Mouse (Mus musculus) heart, postnatal 10 days (tissue): ENCODE data around the gene Eef1g. TPM values are rescaled to one million over a fixed set of nuclear protein-coding genes. Genes with fewer than 3 reads are reported as not detected.

Source experiments
- DNase-seq, 2 experiments: peaks; one replicate each; pipeline ENCODE4 v3.0.0; 2021
- intact Hi-C: fragments of 180-260 bp; cut with DNase I; formaldehyde crosslinking; loops from one replicate; pipeline ENCODE4 v1.15.1; 2025
- total RNA-seq, 2 experiments: library from RNA; stranded (reverse); gene quantifications; 2 replicates each; pipeline ENCODE4 v1.2.3; 2021

Eef1g gene
- total RNA-seq, 2 experiments from 2014 or later = 283 to 289 TPM

DNA sequence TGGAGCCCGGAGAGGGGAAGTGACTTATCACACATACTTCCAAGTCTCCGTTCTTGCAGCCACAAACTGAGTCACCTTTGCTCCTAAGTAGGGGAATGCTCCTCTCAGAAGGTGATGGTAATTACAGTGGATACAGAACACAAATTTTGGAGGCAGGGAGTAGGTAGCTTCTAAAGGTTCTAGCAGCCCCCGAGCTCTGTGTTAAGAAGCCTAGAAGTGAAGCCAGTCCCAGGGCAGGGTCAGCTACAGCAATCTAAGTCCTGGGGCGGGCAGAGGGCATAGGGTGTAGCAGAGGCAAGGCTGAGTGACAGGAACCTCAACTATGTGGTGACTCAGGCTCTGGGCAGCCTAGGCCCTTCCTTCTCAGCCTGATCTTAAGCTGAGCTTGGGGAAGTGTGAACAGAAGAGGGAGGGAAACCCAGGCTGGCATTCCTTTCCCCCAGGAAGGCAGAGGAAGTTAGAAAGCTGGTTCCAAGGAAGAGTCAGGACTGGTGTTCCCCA is 16.4 kb downstream of the Eef1g start:
- DNase-seq = peak; percentile 38 to 46
- intact Hi-C loops = no loop called here

DNA sequence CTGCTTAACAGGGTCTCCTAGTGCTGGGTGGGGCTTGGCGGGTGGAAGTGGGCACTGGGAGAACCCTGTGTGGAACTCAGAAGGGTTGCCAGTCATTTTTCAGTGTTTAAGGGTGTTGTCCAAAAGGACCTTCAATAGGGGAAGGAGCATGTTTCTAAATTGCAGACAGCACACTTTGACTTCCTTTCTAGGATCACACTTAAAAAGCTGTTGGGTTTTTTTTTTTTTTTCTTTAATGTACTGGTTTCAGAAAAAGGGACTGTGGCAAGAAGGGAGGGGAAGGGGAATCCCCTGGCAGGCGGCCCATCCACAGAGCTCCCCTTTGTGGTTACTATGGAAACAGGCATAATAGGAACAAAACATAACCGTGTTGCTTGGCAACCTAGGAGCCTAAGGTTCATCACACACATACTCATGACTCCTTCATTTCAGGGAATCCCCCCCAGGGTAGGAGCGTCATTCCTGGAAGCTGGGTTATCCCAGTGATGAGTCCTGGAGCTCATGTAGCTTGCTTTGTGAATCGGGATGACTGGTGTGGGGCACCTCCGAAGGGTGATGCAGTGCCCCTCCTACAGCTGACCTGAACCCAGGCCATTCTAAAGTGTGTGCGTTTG is 17.5 kb downstream of the Eef1g start:
- DNase-seq = peak; percentile 75 to 79
- intact Hi-C loops = no loop called here

DNA sequence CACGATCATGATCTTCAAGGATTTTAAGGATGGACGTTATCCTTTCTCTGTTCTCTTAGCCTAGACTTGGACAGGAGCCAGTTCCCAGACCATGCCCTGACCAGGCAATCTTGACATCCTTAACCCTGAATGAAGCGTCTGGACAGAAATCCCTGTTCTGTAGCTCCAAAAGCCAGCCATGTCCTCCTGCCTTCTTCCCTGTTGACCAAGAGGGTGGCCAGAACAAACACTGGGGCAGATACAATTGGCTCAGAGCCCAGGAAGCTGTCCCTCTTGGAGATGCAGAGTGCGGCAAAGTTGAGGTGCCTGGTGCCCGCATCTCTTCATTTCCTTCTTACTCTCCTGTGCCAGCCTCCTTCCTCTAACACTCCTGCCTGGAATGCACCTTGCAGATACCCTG is 19.1 kb downstream of the Eef1g start:
- intact Hi-C loops = no loop called here
- DNase-seq = no peak

DNA sequence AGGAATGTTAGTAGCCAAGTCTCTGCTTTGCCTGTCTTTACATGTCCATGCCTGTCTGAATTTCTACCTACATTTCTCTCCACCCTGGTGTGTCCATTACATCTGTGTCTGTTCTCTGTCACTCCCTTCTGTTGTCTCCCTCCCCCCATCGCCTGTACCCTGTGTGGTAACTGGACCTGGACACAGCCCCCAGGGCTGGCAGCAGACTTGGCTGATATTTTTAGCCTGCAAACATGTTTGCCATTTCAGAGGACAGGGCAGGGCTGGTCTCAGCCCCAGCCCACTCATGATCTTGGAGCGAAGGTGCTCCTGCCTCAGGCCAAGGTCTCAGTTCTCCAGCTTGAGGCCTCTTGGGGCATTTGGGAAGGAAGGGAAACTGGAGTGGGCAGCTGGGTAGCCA is 21.0 kb downstream of the Eef1g start:
- peak; percentile 81 to 82 for DNase-seq
- intact Hi-C loops = no loop called here

DNA sequence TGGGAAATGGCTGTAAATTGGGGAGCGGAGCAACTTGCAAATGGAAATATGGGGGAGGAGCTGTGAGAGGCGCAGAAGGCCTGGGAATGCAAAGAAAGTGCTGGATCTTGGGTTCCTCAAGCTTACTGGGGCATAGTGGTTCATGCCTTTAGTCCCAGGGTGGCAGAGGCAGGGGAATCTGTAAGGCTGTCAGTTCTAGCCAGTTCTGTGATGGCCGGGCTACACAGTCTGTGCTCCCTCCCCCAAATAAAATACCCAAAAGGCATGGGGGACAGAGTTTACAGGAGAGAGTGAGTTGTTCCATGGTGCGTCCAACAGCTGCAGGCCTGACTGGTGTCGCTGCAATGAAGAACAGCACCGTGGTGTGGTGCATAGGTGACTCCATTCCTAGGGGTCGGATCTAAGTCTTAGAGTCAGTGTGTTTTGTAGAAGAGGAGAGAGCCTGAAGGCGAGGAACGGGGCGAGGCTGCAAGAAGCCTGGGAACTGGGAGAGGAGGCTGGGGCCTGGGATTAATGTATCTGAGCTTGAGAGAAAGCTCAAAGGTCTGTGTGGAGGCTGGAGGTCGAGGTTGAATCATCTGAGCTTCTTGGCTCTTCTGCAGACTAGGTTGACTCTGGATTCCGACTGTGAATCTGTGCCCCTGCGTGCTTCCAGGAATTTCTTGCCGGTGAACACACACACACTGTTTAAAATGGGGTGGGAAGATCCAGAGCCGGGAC is 21.7 kb downstream of the Eef1g start:
- intact Hi-C loops = no loop called here
- DNase-seq = peak; percentile 30 to 46

DNA sequence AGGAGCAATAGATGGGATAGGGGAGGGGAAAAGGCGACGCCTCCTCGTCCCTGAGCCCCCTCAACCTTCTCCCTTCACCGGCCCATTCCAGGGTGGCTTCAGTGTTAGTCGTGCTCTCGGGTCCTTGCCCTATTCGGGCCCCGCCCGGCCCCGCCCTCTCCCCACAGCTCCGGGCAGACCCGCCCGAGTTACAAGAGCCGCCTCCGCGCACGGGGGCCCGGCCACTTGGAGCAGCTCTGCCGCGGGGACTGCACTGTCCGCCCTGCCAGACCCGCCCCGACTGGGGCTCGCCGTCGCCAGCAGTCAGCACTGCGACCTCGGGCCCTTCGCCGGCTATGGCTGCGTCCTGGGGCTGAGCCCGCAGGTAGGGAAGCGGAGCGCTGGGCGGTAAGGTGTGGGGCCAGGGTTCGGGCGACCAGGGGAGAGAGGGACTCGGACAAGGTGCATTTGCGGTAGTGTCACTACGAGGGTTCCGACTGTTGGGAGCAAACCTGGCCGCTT is 22.3 kb downstream of the Eef1g start, which contains the start of gene Ahnak:
Gene Ahnak, plus strand, starts transcription at position 219 of the 501 bp plus-strand sequence.
- peak; percentile 90 to 91 for DNase-seq
- intact Hi-C loops = no loop called here

DNA sequence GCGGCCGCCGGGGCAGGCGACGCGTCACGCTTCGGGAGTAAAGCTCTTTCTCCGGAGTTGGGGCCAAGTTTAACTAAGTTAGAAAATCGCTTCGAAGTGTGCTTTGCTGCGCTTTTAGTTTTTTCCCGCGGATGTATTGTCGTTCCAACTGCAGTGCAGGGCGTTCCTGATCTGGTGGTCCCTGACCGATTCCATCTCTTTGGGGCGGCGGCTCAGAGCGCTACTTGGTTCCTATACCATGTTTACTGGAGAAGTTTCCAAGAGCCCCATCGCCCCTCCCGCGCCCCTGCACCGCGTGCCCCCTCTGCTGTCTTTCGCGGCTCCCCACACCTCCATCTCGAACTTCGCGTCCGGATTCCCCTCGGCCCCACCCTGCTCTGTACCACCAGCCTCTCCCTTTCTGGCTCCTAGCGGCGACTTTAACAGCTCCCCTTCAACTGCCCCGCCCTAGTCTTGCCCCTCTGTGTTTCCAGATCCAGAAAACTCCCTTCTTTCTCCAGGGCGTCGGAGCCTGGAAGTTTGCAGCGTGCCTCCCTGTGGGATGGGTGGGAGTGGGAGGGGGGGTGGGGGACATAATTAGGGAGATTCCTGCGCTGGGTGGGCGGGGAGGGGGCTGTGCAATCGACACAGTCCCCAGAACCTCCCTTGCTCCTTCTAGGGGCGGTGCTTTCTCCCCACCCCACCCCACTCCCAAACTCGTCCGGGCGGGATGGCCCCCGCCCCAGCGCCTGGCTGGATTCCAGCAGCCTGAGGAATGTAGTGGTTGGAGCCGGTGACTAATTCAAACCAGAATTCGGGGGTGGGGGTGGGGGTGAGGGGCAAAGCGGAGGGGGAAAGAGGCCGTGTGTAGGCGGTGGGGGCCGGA is 23.0 kb downstream of the Eef1g start:
- intact Hi-C loops = no loop called here
- DNase-seq = peak; percentile 95 to 96

DNA sequence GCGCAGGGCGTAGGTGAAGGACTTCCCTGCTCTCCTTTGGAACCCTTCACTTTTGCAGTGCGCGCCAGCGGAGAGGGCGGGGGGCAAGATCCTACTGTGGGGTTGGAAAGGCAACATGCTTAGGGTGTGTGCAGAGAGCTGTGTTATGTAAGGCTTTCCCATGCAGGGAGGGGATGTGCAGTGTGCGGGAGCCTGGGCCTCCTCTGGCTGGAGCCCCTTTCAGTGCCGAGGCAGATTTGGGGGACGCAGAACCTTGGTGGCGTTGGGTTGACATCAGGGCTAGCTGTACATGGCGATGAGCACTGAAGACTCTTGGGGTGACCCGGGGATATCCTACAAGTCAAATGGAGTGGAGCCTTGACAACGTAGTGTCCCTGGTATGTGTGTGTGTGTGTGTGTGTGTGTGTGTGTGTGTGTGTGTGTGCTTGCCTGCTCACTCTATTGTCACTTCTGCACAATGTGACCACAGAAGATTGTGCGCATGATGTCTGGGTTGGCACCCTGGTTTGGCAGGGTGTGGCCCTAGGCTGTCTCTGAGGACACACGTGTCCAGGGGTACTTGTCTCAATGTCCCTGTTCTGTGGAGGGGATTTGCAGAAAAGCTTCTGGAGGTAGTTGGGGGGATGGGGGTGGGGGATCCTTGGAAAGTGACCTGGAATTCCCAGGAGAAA is 23.7 kb downstream of the Eef1g start:
- DNase-seq = no peak
- intact Hi-C loops = no loop called here

DNA sequence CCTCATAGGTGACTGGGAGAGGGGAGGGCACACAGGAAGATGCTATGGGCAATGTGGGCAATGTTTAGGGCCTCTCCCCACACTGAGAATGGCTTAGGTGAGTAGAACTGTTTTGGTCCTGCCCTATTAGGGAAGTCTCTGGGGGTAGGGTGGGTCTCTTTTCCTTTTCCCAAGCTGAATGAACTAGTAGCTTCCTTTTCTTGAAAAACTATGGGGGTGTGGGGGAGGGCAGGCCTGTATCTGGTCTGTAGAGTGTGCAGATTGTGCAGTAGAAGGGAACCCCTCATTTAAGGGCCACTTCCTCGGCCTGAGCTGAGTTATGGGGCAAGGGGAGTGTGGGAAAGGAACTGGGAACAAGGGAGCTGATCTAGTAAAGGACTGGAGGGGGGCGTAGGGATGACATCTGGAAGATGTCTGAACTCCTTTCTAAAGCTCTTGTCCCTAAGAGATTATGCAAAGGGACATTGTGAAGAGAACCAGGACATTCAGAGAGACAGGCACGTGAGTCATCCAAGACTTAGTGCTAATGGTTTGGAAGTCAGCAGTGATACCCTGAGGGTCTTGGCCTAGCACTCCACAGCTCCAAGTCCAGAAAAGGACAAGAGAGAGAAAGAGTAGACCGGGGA is 24.5 kb downstream of the Eef1g start:
- DNase-seq = peak; percentile 53 to 57
- intact Hi-C loops = no loop called here

DNA sequence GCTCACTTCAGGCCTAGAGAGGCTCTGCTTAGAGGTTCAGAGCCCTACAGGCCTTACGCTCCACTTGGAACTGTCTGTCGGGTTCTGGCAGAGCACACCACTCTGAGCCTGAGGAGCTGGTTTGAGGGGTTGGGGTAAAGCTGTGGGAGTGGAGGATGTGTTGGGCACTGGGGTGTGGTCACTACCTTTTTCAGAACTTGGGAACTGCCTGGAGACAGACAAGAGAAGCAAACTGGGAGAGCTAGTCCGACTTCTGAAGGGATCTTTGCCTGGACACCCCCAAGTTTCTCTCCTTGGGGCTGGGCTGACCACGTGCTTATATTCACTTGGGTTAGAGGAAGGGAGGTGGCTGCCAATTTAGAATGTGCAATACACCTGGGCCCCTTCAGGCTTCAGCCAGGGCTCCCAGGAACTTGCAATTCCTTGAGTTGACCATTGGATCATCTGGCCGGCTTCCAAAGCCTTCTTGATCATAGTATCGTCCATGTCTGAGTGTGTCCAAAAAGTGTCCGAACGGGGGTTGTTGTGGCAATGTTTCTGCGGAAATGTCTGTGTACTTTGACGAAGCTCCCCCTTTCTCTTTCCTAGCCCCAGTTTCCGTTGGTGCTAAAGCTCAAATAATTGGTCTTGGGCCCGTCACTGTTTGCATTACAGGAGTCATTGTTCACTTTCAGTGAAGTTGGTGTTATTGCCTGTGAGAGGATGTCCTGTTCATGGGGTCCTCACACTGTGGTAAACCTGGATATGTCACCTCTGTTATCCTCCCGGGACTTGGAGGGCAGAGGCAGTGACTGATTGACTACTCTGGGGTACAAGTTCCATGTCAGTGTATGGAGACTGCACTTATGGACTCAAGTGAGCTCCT is 25.3 kb downstream of the Eef1g start:
- intact Hi-C loops = loop anchor here (2.0 kb wide), 1 partner anchor 15 kb away; no protein-coding TSS in a partner anchor
- DNase-seq = peak; percentile 53 to 72

DNA sequence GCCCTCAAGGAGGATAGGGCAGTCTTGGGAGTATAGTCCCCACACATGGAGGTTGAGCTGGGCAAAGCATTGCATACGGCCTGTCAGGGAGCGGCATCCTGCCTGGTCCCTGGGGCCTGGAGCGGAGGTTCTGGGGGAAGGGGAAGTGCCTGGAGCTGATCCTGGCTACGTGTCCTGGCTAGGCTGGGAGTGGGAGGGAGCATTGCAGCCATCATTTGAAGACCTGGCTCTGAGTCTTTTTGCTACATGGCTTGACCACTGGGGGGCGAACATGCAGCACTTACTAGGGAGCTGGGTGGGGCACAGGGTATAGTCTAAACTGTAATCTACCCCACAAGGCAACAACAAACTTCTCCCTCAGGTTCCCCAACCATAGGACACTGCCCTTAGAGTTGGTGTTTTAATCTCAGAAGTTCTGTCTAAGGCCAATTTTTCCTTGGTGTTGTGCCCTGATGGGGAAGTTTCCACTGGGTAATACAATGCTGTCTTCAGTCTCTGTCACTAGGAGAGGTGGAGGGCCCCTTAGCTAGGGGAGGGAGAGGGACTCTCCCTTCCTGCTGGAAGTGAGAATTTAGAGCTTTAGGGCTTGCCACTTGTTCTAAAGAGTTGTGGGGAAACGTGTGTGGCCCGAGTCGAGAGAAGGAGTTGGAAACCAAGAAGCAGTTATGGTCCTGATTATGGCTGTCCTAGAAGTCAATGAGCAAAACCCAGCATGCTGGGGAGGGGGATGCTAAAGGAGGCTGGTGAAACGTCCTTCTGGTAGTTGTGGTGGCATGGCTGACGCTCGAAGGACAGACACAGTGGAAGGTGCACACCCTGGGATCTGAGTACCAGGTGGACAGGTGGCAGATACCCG is 26.2 kb downstream of the Eef1g start:
- intact Hi-C loops = loop anchor here (1.0 to 2.0 kb wide), 2 partner anchors 16 to 89 kb away; no protein-coding TSS in a partner anchor
- peak; percentile 94 to 96 for DNase-seq

DNA sequence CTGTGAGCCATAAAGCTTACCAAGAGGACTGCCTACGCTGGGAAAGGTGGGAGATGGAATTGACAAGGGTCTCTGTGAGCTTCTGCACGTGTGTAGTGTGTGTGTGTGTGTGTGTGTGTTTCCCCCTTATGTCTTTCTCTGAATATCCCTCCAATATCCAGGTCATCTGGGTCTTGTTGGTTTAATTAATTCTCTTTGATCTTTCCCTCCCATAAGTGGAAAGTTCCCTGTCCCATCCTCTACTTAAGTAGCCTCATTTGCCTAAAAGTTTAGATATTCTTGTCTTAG is 26.7 kb downstream of the Eef1g start:
- no peak for DNase-seq
- intact Hi-C loops = loop anchor here (1.0 to 2.0 kb wide), 2 partner anchors 17 to 89 kb away; no protein-coding TSS in a partner anchor

DNA sequence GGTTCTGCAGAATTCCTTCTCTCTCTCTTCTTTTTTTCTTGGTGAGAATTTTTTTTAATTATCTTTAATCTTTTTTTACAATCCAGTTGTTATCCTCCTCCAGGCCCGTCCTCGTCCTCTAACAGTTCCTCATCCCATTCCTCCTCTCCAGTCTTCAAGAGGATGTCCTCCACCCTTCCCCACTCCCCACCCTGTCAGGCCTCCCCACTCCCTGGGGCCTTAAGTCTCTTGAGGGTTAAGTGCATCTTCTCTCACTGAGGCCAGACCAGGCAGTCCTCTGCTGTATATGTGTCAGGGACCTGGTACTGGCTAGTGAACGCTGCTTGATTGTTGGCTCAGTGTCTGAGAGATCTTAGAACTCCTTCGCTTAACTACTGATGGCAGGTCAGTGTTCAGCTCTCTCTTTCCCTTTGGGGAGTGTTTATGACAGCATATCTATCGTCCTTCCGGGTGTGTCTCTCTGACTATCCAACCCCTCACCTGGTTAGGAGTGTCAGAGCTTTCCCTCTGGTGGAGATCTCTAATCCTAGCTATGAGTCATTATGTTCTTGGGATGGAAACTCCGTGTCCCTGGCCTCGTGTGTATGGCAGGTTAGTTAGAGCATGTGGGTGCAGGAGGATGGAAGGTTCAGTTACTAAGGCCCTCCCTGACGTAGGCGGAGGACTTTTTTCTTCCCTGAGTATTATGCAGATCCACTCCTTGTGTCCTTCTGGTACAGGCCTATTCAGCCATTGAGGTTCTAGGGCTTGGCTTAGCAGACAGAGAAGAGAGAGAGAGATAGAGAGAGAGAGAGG is 28.2 kb downstream of the Eef1g start:
- no peak for DNase-seq
- intact Hi-C loops = loop anchor here (2.0 kb wide), 1 partner anchor 60 kb away; no protein-coding TSS in a partner anchor

DNA sequence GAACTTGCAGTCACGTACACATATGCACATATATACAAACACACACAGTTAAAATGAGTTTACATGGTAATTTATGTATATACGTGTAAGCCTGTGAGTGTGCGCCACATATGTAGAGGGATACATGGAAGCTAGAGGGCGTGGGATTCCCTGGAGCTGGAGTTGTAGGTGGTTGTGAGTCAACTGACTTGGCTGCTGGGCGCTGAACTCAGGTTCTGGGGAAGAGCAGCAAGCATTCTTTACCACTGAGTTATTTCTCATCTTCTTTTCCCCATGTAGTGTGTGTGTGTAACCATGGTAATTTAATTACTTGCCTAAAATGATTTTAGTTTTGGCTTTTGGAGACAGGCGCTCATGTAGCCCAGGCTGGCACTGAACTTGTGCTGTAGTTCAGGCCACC is 29.8 kb downstream of the Eef1g start:
- intact Hi-C loops = loop anchor here (2.0 kb wide), 1 partner anchor 22 kb away; no protein-coding TSS in a partner anchor
- no peak for DNase-seq

DNA sequence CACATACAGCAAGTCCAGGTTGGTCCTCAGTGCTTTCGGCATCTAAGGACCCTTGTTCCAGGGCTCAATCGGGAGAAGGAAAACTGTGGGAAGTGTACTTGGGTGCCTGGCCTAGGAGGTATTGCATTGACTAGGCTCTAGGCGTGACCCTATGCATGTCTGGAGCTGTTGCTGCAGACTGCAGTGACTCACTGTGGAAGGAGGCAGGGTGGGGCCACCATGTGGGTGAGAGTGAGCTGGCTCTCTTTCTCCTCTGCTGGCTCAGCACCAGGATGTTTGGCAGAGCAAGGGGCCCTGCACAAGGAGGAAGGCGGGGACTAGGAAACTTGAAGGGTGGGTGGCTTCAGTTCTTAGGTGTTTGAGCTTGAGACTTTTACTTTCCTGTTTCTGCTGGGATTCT is 30.7 kb downstream of the Eef1g start:
- intact Hi-C loops = loop anchor here (2.0 kb wide), 1 partner anchor 21 kb away; no protein-coding TSS in a partner anchor
- DNase-seq = peak; percentile 90 to 92

DNA sequence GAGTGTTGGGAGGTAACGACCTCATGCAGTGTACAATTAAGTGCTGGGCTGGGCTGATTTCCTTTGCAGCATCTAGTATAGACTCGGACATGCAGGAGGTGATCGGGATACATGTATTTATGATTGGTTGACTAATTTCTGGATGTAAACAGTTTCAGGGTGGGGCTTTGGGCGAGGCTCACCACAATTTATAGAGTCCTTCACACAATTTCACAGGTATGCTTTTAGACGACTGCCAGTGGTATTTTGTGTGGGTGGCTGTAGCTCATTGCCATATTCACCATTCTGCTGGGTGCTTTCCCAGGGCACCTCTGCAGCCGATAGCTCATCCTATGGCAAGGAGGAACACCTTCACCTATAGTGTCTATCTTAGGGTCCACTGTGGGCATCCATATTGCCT is 31.7 kb downstream of the Eef1g start:
- intact Hi-C loops = no loop called here
- no peak for DNase-seq

DNA sequence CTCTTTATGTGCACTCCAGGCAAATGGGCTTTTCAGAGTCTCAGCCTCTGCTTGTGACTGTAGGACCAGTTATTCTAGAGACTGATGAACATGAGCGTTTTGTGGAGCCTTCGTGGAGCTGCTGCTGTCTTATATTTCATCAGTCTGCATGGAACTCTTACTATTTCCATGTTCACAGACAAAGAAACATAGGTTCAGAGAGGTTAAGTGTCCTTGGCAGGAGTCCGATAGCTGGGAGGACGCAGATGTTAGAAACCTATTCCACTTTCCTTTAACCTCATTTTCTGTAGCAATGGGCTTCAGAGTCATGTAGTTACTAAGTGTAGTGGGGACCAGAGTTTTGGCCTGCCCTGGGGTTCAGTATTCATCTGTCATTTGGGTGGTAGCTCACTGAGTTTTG is 32.4 kb downstream of the Eef1g start:
- DNase-seq = no peak
- intact Hi-C loops = no loop called here
